Mouse (Mus musculus) lung, embryonic 16.5 days (tissue): ENCODE results near the gene Mog. TPM values are rescaled to one million over a fixed set of nuclear protein-coding genes. Genes with fewer than 3 reads are reported as not detected.
"Not testable (repeated sequence)": the region's sequence is repeated elsewhere in the genome, so short reads cannot be mapped to it uniquely, and the experiment has no call there.

Experiments used
- ATAC-seq: fragments of 200-750 bp; cut with Nextera tagmentation; 2 replicates; pipeline ENCODE4 v1.8.0; 2017; ENCODE audit warnings: low read depth, mild to moderate bottlenecking, moderate library complexity
- H3K27ac ChIP-seq: fragments of 300-500 bp; sonication (generic); 2 replicates; pipeline ENCODE4 v1.5.1; 2014; ENCODE audit warnings: mild to moderate bottlenecking, control low read depth, low read length
- H3K27me3 ChIP-seq: fragments of 300-500 bp; sonication (generic); 2 replicates; pipeline ENCODE4 v1.6.1; 2014; ENCODE audit warnings: low read depth, low read length, mixed read lengths; ENCODE audit not compliant: control insufficient read depth, insufficient read depth
- H3K36me3 ChIP-seq: fragments of 300-500 bp; sonication (generic); 2 replicates; pipeline ENCODE4 v1.6.1; 2014; ENCODE audit warnings: low read length; ENCODE audit not compliant: control insufficient read depth, insufficient read depth
- H3K4me1 ChIP-seq: fragments of 300-500 bp; sonication (generic); replicated peaks from 2 replicates; pipeline ENCODE4 v1.6.1; 2014; ENCODE audit warnings: low read length, mixed read lengths; ENCODE audit not compliant: control insufficient read depth, insufficient read depth
- H3K4me2 ChIP-seq: fragments of 300-500 bp; sonication (generic); 2 replicates; pipeline ENCODE4 v1.6.1; 2014; ENCODE audit warnings: low read depth, low read length, control low read depth
- H3K4me3 ChIP-seq: fragments of 300-500 bp; sonication (generic); 2 replicates; pipeline ENCODE4 v1.5.1; 2014; ENCODE audit warnings: mild to moderate bottlenecking, low read length, control low read depth
- H3K9ac ChIP-seq: fragments of 300-500 bp; sonication (generic); 2 replicates; pipeline ENCODE4 v1.6.1; 2014; ENCODE audit warnings: low read length, control low read depth
- H3K9me3 ChIP-seq: fragments of 300-500 bp; sonication (generic); 2 replicates; pipeline ENCODE4 v1.6.1; 2016; ENCODE audit warnings: low read length; ENCODE audit not compliant: control insufficient read depth
- WGBS: fragments of 180-500 bp; shearing (Covaris S2); extraction: QIAGEN DNeasy Blood & Tissue Kit; methylation state at CpG from one replicate; pipeline ENCODE4 v1.1.7; 2014; 5-methylcytosine and 5-hydroxymethylcytosine counted together
- polyA plus RNA-seq: library from polyadenylated mRNA; unstranded; fragments of >200 nt; fragmentation: Nextera tagmentation; extraction: Ambion mirVana; gene quantifications from 2 replicates; pipeline ENCODE4 v1.2.1, GENCODE M21; 2015

The Mog gene
- polyA plus RNA-seq, 1 experiment from 2014 or later: 0.11 TPM

DNA sequence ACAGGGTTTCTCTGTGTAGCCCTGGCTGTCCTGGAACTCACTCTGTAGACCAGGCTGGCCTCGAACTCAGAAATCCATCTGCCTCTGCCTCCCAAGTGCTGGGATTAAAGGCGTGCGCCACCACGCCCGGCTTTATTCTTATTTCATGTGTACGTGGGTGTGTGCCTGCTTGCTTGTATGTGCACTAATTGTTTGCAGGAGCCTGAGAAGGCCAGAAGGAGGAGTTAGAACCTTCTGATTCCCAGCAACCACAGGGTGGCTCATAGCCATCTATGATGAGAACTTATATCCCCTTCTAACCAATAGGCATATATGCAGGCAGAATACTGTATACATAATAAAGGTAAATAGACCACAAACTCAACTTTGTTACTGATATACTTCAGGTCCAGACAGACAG is 32.6 kb downstream of the Mog start:
- H3K9me3 ChIP-seq, H3K4me3 ChIP-seq, H3K27ac ChIP-seq, H3K4me1 ChIP-seq, H3K4me2 ChIP-seq, H3K36me3 ChIP-seq, H3K9ac ChIP-seq, ATAC-seq: not testable (repeated sequence)
- H3K27me3 ChIP-seq: peaks cover 22% of the 10 kb centered on the region
- WGBS: 88% methylated on average over 6 of the region's 6 CpGs

- 26% methylated on average over 5 of the region's 5 CpGs for WGBS
- H3K9me3 ChIP-seq: no peaks in the 10 kb centered on the region
- no peaks in the 10 kb centered on the region for H3K4me1 ChIP-seq
- no peak within 1 kb of the TSS for H3K27ac ChIP-seq
- H3K4me3 ChIP-seq: peak within 1 kb of the TSS; percentile 25
- no peak for ATAC-seq
- H3K36me3 ChIP-seq: no peaks in the 10 kb centered on the region
- H3K9ac ChIP-seq: no peak within 1 kb of the TSS
- peak within 1 kb of the TSS; percentile 44 for H3K4me2 ChIP-seq
- H3K27me3 ChIP-seq: peaks cover 22% of the 10 kb centered on the region
Observed at GRCm38 (mm10) chr17:36989437-36989836, 33.8 kb downstream of the Mog start, which contains the start of gene H2-M5. H2-M5 (minus strand) TSS chr17:36989537.

DNA sequence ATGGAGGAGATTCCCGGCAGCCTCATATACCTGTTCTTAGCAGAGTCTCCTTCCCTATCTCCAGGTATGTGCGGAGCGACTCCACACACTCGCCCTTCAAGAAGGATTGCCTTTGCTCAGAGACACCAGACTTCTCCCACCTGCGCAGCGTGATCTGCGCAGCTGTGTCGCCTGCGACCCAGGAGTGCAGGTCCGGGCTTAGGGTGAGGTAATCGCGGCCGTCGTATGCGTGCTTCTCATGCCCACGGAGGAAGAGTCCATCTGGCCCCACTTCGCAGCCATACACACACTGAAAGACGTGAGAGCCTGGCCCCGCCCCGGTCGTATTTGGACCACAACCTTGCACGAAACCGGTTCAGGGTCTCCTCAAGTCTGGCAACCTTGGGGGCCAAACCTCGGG is 34.7 kb downstream of the Mog start:
- H3K9me3 ChIP-seq: no peaks in the 10 kb centered on the region
- peaks cover 22% of the 10 kb centered on the region for H3K27me3 ChIP-seq
- WGBS: 7% methylated on average over 24 of the region's 24 CpGs
- no peak for ATAC-seq
- H3K36me3 ChIP-seq: no peaks in the 10 kb centered on the region
- peak overlapping the region; percentile 25 for H3K4me3 ChIP-seq
- H3K27ac ChIP-seq: no peak overlapping the region
- H3K4me1 ChIP-seq: no peaks in the 10 kb centered on the region
- no peak overlapping the region for H3K9ac ChIP-seq
- peak overlapping the region; percentile 44 for H3K4me2 ChIP-seq

- H3K4me3 ChIP-seq: no peak overlapping the region
- no peak overlapping the region for H3K4me2 ChIP-seq
- peaks cover 8% of the 10 kb centered on the region for H3K4me1 ChIP-seq
- peak; percentile 86 for ATAC-seq
- H3K36me3 ChIP-seq: no peaks in the 10 kb centered on the region
- H3K27ac ChIP-seq: peak overlapping the region; percentile 34
- no peak overlapping the region for H3K9ac ChIP-seq
- no peaks in the 10 kb centered on the region for H3K9me3 ChIP-seq
- H3K27me3 ChIP-seq: peaks cover 6% of the 10 kb centered on the region; the same call in 1 of the 2 replicates
- WGBS: 30% methylated on average over 5 of the region's 5 CpGs
Observed at GRCm38 (mm10) chr17:36982253-36983155, 40.7 kb downstream of the Mog start.

DNA sequence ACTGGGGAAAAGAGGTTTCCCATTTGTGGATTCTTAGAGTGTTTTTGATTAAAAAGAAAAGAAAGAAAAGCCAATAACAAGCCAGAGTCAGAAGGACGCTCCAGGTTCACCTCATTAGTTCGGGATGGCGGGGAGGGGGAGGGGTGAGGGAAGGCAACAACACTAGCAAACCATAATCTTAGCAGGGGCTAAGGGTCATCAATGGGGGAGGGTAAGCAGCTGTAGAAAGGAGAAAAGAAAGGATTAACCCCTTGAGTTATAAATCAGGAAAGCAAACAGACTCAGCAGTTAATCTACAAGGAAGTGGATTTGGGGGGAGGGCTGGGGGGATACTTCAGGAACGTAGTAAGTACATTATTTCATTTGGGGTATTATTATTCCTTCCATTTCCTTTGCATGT is 41.4 kb downstream of the Mog start:
- Histone ChIP-seq H3K9ac (no peak overlapping the region), H3K9me3 (no peaks in the 10 kb centered on the region), H3K4me2 (peak overlapping the region; percentile 47; the same call in 1 of the 2 replicates), H3K27me3 (0 out of 2 replicates have a peak, but pooled peaks cover 2% of the 10 kb centered on the region), H3K4me3 (peak overlapping the region; percentile 20), H3K36me3 (no peaks in the 10 kb centered on the region), H3K4me1 (peaks cover 8% of the 10 kb centered on the region), H3K27ac (no peak overlapping the region; the same call in 1 of the 2 replicates)
- WGBS: 6% methylated on average over 4 of the region's 4 CpGs
- ATAC-seq: no peak

DNA sequence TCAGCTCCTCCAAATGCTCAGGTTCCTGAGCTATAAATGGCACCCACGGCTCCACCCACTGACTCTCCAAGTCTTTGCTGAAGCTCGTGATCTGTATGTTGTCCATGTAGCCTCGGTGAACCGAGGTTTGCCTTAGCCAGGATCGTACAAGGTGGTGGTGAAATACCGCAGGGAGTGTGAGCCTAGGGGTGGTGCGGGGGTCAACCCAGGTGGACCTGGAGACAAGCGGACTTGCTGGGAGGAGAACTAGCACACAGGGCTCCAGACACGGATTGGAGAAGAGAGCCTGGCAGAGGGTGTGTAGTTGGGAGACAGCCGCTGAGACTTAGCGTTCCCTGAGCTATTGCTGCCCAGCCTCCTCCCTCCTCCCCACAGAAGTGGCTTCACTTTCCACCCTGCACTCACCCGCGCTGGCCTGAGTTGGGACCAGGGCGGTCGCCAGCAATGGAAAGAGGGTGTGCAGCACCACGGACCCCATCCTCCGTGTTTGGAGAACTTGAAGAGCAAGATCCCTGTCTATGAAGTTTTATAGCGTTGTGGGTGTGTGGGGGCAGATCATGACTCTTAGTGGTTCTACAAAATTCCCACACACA is 41.9 kb downstream of the Mog start, which contains the start of gene 2410137M14Rik:
TSS of gene 2410137M14Rik (minus strand) at position 17 of the 593 bp plus-strand sequence.
- Histone ChIP-seq H3K4me1 (peaks cover 8% of the 10 kb centered on the region), H3K4me2 (peak within 1 kb of the TSS; percentile 47), H3K27ac (peak within 1 kb of the TSS; percentile 4; the same call in 1 of the 2 replicates), H3K9ac (peak within 1 kb of the TSS; percentile 47), H3K4me3 (peak within 1 kb of the TSS; percentile 20), H3K9me3 (no peaks in the 10 kb centered on the region), H3K36me3 (no peaks in the 10 kb centered on the region), H3K27me3 (no peaks in the 10 kb centered on the region)
- ATAC-seq: peak; percentile 23; the same call in 1 of the 2 replicates
- 10% methylated on average over 18 of the region's 18 CpGs for WGBS

DNA sequence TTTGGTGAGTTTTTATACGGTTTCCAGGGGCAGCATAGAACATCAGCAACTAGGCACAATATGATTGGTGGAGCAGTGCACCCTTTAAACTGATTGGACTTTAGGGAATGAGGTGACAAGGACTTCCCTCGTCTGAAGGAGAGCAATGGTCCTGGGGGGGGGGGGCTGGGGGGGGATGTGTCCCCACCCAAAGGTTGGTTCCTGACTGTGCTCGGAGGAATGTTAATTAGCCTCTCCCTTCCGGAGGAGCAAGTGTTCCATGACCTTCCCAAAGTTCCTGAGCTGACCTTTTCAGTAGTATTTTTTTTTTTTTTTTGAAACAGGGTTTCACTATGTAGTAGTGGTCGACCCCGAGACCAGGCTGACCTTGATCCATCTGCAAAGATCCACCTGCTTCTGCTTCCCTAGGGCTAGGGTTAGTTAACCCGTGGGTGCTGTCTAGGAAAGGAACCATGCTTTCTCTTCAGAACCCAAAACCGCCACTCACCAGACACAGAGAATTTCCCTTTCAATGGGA is 49.9 kb downstream of the Mog start:
- no peak for ATAC-seq
- 66% methylated on average over 8 of the region's 8 CpGs for WGBS

GRCm38 (mm10) chr17:36972791-36973190 is 50.4 kb downstream of the Mog start:
- WGBS: 70% methylated on average over 3 of the region's 3 CpGs
- no peak overlapping the region for H3K27ac ChIP-seq
- H3K4me2 ChIP-seq: no peak overlapping the region
- H3K27me3 ChIP-seq: no peaks in the 10 kb centered on the region
- no peak overlapping the region for H3K4me3 ChIP-seq
- H3K9ac ChIP-seq: no peak overlapping the region
- no peaks in the 10 kb centered on the region for H3K36me3 ChIP-seq
- ATAC-seq: no peak
- H3K4me1 ChIP-seq: no peaks in the 10 kb centered on the region
- H3K9me3 ChIP-seq: no peaks in the 10 kb centered on the region

More for the DNA sequence above, 49.9 kb downstream of the Mog start:
- Histone ChIP-seq H3K27ac (no peak overlapping the region), H3K4me2 (no peak overlapping the region), H3K27me3 (no peaks in the 10 kb centered on the region), H3K4me1 (no peaks in the 10 kb centered on the region), H3K36me3 (no peaks in the 10 kb centered on the region), H3K4me3 (no peak overlapping the region), H3K9ac (no peak overlapping the region), H3K9me3 (no peaks in the 10 kb centered on the region)
